Mouse (Mus musculus) lung, embryonic 14.5 days (tissue): Measurements from ENCODE around the gene Bach2. TPM values are rescaled to one million over a fixed set of nuclear protein-coding genes. Genes with fewer than 3 reads are reported as not detected.

Experiments used
- ATAC-seq: fragments of 200-750 bp; cut with Nextera tagmentation; 2 replicates; pipeline ENCODE4 v1.8.0; 2017; ENCODE audit warnings: mild to moderate bottlenecking, moderate TSS enrichment, moderate library complexity; ENCODE audit not compliant: insufficient read depth
- DNase-seq: peaks from one replicate; pipeline ENCODE4 v3.0.0-alpha.2; 2015
- H3K27ac ChIP-seq: fragments of 300-500 bp; sonication (generic); 2 replicates; pipeline ENCODE4 v1.5.1; 2014; ENCODE audit warnings: low read depth, mild to moderate bottlenecking, moderate library complexity
- H3K27me3 ChIP-seq: fragments of 300-500 bp; sonication (generic); 2 replicates; pipeline ENCODE4 v1.6.1; 2014; ENCODE audit warnings: low read length, control low read depth; ENCODE audit not compliant: insufficient read depth
- H3K36me3 ChIP-seq: fragments of 300-500 bp; sonication (generic); 2 replicates; pipeline ENCODE4 v1.6.1; 2014; ENCODE audit warnings: control low read depth; ENCODE audit not compliant: insufficient read depth
- H3K4me1 ChIP-seq: fragments of 300-500 bp; sonication (generic); 2 replicates; pipeline ENCODE4 v1.6.1; 2014; ENCODE audit warnings: antibody characterized with exemption, control low read depth; ENCODE audit not compliant: insufficient read depth
- H3K4me2 ChIP-seq: fragments of 300-500 bp; sonication (generic); 2 replicates; pipeline ENCODE4 v1.6.1; 2014; ENCODE audit warnings: mild to moderate bottlenecking
- H3K4me3 ChIP-seq: fragments of 300-500 bp; sonication (generic); 2 replicates; pipeline ENCODE4 v1.5.1; 2014; ENCODE audit warnings: low read depth, low read length
- H3K9ac ChIP-seq: fragments of 300-500 bp; sonication (generic); 2 replicates; pipeline ENCODE4 v1.6.1; 2014
- H3K9me3 ChIP-seq: fragments of 300-500 bp; sonication (generic); 2 replicates; pipeline ENCODE4 v1.6.1; 2016; ENCODE audit warnings: low read depth, low read length, control low read depth
- CTCF ChIP-seq: IDR thresholded peaks from 2 replicates; pipeline ENCODE4 v1.5.1; 2016; ENCODE audit warnings: antibody characterized with exemption, low read depth
- WGBS: fragments of 180-500 bp; shearing (Covaris S2); extraction: QIAGEN DNeasy Blood & Tissue Kit; methylation state at CpG from one replicate; pipeline ENCODE4 v1.1.7; 2014; 5-methylcytosine and 5-hydroxymethylcytosine counted together
- polyA plus RNA-seq: library from polyadenylated mRNA; unstranded; fragments of >200 nt; fragmentation: Nextera tagmentation; extraction: Ambion mirVana; gene quantifications from 2 replicates; pipeline ENCODE4 v1.2.1, GENCODE M21; 2014

Bach2 gene
- polyA plus RNA-seq, 1 experiment from 2014 or later, result 16.1 TPM

- no peak for ATAC-seq
- WGBS, result 72% methylated on average over 8 of the region's 8 CpGs
- DNase-seq, result no peak
- Histone ChIP-seq H3K4me2 (no peak overlapping the region), H3K9me3 (no peaks in the 10 kb centered on the region), H3K36me3 (no peaks in the 10 kb centered on the region), H3K4me1 (peaks cover 10% of the 10 kb centered on the region), H3K9ac (no peak overlapping the region), H3K27me3 (no peaks in the 10 kb centered on the region), H3K27ac (no peak overlapping the region), H3K4me3 (no peak overlapping the region)
- TF ChIP-seq CTCF, result no peak
Observed at GRCm38 (mm10) chr4:32201114-32201513, 37.5 kb upstream of the Bach2 start.

GRCm38 (mm10) chr4:32202362-32202761, 36.2 kb upstream of the Bach2 start:
- H3K4me2 ChIP-seq, result no peak overlapping the region
- 0 out of 2 replicates have a peak overlapping the region, but pooled peaks have one; percentile 0 for H3K27ac ChIP-seq
- no peak overlapping the region for H3K9ac ChIP-seq
- no peak overlapping the region for H3K4me3 ChIP-seq
- H3K27me3 ChIP-seq, result no peaks in the 10 kb centered on the region
- no peak for DNase-seq
- H3K36me3 ChIP-seq, result no peaks in the 10 kb centered on the region
- 84% methylated on average over 5 of the region's 5 CpGs for WGBS
- H3K9me3 ChIP-seq, result no peaks in the 10 kb centered on the region
- ATAC-seq, result 0 out of 2 replicates have a peak, but pooled peaks have one; percentile 18
- H3K4me1 ChIP-seq, result no peaks in the 10 kb centered on the region
- TF ChIP-seq CTCF, result no peak

GRCm38 (mm10) chr4:32204819-32205218, 33.8 kb upstream of the Bach2 start:
- H3K4me2 ChIP-seq, result no peak overlapping the region
- no peak overlapping the region for H3K27ac ChIP-seq
- H3K9me3 ChIP-seq, result no peaks in the 10 kb centered on the region
- DNase-seq (no peak), ATAC-seq (no peak)
- no peak overlapping the region for H3K4me3 ChIP-seq
- no peak for TF ChIP-seq CTCF
- no peaks in the 10 kb centered on the region for H3K27me3 ChIP-seq
- WGBS, result 62% methylated on average over 4 of the region's 4 CpGs
- no peak overlapping the region for H3K9ac ChIP-seq
- H3K4me1 ChIP-seq, result no peaks in the 10 kb centered on the region
- H3K36me3 ChIP-seq, result no peaks in the 10 kb centered on the region

- ATAC-seq, result no peak
- no peak overlapping the region for H3K4me3 ChIP-seq
- 32% methylated on average over 2 of the region's 2 CpGs for WGBS
- H3K4me1 ChIP-seq, result peaks cover 5% of the 10 kb centered on the region
- no peak overlapping the region for H3K9ac ChIP-seq
- H3K36me3 ChIP-seq, result no peaks in the 10 kb centered on the region
- no peak for TF ChIP-seq CTCF
- H3K27me3 ChIP-seq, result no peaks in the 10 kb centered on the region
- no peaks in the 10 kb centered on the region for H3K9me3 ChIP-seq
- H3K4me2 ChIP-seq, result no peak overlapping the region
- DNase-seq, result no peak
- H3K27ac ChIP-seq, result no peak overlapping the region
Observed at GRCm38 (mm10) chr4:32205825-32206224, 32.8 kb upstream of the Bach2 start.

GRCm38 (mm10) chr4:32209995-32210394, 28.6 kb upstream of the Bach2 start:
- no peak for TF ChIP-seq CTCF
- no peaks in the 10 kb centered on the region for H3K9me3 ChIP-seq
- H3K4me2 ChIP-seq, result no peak overlapping the region
- ATAC-seq (no peak), DNase-seq (no peak)
- H3K9ac ChIP-seq, result no peak overlapping the region
- H3K27me3 ChIP-seq, result no peaks in the 10 kb centered on the region
- H3K4me1 ChIP-seq, result peaks cover 9% of the 10 kb centered on the region
- H3K4me3 ChIP-seq, result no peak overlapping the region
- no peaks in the 10 kb centered on the region for H3K36me3 ChIP-seq
- WGBS, result 87% methylated on average over 2 of the region's 2 CpGs
- no peak overlapping the region for H3K27ac ChIP-seq

GRCm38 (mm10) chr4:32210424-32211184, 28.0 kb upstream of the Bach2 start:
- DNase-seq, result no peak
- Histone ChIP-seq H3K4me1 (peaks cover 9% of the 10 kb centered on the region), H3K9ac (no peak overlapping the region), H3K27me3 (no peaks in the 10 kb centered on the region), H3K4me3 (no peak overlapping the region), H3K36me3 (no peaks in the 10 kb centered on the region), H3K9me3 (no peaks in the 10 kb centered on the region), H3K27ac (peak overlapping the region; percentile 18; the same call in 1 of the 2 replicates), H3K4me2 (no peak overlapping the region)
- no peak for ATAC-seq
- WGBS, result 43% methylated on average over 9 of the region's 9 CpGs
- TF ChIP-seq CTCF, result no peak

- H3K4me3 ChIP-seq, result no peak overlapping the region
- no peak overlapping the region for H3K4me2 ChIP-seq
- DNase-seq (no peak), ATAC-seq (peak; percentile 58; the same call in 1 of the 2 replicates)
- H3K9ac ChIP-seq, result no peak overlapping the region
- no peak for TF ChIP-seq CTCF
- peaks cover 11% of the 10 kb centered on the region for H3K4me1 ChIP-seq
- H3K27ac ChIP-seq, result no peak overlapping the region
- H3K36me3 ChIP-seq, result no peaks in the 10 kb centered on the region
- no peaks in the 10 kb centered on the region for H3K9me3 ChIP-seq
- H3K27me3 ChIP-seq, result no peaks in the 10 kb centered on the region
Observed at GRCm38 (mm10) chr4:32212593-32212992, 26.0 kb upstream of the Bach2 start.
